Mouse (Mus musculus): Measurements from ENCODE around the gene Ninl.
"Not testable (repeated sequence)": the region's sequence is repeated elsewhere in the genome, so short reads cannot be mapped to it uniquely, and the experiment has no call there.

Gene Ninl

DNA sequence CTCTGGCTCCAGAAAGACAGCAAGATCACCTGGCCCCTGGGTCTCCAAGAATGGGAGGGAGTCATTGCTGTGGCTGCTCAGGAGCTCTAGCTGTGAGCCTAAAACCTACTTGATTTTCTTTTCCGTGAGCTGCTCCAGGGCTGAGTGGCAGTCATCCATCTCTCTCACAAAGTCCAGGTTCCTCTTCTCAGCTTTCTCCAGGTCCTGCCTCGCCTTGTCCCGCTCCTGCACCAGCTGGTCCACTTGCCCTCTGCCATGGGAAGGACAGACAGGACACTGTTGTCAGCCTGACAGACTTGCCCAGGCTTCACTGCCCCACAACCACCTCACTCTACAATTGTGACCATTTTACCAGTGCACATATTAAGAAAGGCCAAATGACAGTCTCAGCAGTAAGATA, 75.9 kb downstream of the Ninl start:
- in situ Hi-C loops (cut with MboI; ENCODE audit: unreplicated experiment in 2 of 2): no loop called here

DNA sequence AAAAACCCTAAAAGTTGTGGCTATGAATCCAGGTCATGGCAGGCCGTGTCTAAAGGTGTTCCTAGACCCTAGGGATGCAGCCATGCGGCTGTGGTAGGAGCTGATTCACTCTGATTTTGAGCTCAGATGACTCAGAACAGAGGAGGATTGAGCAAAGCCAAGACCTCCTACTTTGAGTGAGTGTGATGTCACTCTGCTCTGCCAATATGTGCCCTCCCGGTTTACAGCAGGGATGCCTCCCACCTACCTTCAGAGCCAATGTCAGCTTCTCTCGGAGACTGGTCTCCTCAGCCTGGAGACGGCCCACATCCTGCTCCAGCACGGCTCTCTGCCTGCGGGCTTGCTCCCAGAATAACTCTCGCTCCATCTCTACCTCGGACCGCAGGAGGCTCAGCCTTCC, 79.7 kb downstream of the Ninl start:
- in situ Hi-C loops (cut with MboI; ENCODE audit: unreplicated experiment in 2 of 2): no loop called here

DNA sequence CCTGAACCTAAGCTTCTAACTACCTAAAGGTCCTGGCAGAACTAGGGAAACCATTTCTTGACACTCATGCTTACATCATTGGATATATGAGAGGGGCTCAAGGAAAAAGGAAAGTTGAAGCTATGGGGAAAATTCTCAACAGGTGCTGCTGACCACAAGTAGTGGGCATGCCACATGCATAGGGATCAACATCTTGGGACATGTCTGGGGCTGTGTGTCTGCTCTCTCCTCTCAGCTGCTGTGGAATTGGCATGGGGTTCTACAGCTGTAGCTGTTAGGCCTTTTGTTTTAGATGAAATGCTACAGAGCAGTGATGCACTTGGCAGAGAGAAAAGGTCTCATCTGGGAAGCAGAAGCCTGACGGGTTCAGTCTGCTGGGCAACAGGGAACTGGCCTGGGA, 83.3 kb downstream of the Ninl start:
- in situ Hi-C loops (cut with MboI; ENCODE audit: unreplicated experiment in 2 of 2): no loop called here

DNA sequence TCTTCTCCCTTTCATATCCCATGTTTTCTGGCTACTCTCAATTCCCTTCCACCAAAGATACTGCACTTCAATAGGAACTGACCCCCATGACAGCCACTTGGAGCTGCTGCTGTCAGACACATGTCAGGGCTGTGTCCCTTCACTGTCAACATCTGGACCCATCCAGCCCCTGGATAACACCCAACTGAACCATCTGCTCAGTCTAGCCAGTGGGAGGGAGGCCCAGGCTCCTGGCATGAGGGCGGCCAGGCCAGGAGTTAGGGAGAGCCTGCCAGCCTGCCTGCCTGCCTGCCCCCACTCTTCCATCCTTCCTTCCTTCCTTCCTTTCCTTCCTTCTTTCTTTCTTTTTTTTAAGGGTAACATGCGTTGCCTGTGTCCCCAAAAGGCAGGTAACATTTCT, 88.0 kb downstream of the Ninl start:
- in situ Hi-C loops (cut with MboI; ENCODE audit: unreplicated experiment in 2 of 2): no loop called here

DNA sequence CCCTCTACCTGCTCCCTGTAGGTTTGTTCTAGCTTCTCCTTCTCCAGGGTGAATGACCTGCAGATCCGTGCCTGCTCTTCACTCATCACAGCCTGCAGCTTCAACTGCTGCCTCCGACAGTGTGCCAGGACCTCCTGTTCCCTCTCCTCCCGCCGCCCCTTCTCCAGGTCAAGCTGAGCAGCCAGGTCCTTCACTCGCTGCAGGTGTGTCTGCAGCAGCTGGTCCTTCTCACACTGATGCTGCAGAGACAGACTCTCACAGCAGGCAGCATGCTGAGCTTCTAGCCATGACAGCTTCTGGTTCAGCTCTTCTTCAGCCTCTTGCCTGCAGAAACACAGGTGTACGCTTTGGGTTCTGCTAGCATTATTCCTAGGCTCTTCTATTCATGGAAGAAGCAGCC, 89.1 kb downstream of the Ninl start:
- in situ Hi-C loops (cut with MboI; ENCODE audit: unreplicated experiment in 2 of 2): no loop called here

DNA sequence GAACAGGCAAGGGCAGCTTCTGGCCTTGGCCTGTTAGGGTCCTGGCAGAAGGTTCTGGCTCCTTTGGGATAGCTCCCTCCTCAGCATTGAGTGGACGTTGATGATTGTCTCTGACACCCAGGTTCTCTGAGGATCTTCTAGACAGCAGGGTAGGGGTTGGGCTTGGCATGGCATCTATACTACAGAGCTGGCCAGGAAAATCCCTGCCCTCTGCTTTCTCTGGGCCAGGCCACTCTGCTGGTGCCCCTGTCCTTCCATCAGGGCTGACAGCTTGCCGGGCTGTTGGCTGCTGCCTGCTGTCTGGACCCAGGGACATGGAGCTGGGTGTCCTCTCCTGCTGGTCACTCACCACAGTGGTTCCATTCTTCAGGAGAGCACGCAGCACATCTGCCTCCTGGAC, 89.5 kb downstream of the Ninl start:
- in situ Hi-C loops (cut with MboI; ENCODE audit: unreplicated experiment in 2 of 2): no loop called here

DNA sequence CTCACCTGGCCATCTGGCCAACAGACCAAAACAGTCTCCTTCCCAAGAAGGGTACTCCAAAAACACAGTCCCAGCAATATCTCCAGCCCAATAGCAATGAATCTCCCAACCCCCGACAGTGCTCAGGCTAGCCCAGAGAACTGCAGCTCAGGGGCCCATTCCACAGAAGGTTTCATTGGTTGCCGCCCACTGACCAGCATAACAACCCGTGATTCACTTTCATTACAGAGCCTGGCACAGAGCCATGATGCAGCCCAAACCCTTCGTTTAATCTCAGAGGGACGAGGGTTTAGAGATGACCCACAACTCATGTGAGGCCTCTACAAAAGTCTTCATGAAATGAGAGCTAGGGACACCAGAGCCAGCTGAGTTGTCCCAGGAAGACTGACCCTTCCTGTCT, 90.4 kb downstream of the Ninl start:
- in situ Hi-C loops (cut with MboI; ENCODE audit: unreplicated experiment in 2 of 2): no loop called here

DNA sequence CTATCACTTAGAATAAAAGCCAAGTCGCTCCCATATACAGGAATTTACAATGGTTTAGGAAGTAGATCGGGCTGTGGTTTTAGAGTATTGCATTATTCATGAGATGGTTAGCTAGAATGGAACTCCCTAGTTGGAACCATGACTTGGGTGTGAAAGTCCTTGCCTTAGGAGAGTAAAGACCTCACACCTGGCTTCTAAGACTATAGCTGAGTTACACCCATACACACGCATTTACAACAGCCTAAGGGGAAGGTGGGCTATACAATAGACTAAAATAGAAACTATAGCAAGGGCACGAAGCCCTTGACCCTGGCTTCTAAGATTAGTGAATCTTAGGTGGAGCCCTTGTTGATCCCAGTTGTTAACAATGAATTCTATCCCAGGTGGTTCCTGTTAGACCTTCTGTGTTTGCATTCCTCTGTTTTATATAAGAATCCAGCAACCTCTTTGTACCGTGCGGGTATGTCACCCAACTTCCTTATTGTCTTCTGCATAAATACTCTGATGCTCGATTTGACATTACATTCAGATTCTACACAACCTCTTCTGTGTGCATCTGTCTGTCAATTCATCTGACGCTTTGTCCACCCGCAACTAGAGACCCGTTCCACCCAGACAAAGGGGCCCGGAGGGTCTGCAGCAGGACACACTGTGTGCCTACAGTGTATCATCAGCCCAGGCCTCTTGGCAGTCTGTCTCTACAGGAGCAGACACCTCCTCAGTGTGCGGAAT, 91.1 kb downstream of the Ninl start:
- in situ Hi-C loops (cut with MboI; ENCODE audit: unreplicated experiment in 2 of 2): not testable (repeated sequence)

DNA sequence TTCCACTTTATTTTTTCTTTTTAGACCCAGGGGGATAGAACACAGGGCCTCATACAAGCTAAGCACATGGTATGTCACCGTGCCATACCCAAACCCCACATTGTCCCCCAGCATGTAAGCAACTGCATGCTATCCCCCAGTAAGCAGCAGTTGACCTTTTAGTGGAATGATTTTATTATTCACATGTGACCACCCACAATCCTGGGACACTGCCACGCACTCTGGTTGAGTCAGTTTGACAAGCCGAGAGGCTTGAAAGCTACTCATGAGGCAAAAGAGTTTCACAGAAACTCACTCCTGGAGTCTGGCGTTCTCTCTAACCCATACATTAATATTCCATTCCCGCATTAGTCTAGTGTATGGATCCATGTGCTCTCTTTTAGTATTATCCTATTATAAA, 91.8 kb downstream of the Ninl start:
- in situ Hi-C loops (cut with MboI; ENCODE audit: unreplicated experiment in 2 of 2): not testable (repeated sequence)

DNA sequence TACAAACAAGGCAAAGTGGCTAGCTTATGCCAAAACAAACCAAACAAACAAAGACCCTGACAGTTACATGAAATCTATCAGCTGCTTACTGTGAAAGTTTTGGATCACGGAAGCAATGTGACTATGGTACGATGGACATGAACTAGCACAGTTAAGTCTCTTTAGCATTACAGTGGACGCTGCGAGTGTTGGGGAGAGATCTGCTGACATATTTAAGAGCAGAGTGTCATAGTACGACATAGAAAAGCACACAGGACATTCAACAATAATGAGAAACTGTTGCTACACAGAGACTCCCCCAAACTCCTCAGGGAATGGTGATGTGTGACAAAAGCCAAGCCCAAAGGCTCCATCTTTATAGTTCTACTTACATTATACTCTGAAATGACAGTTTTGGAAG, 95.2 kb downstream of the Ninl start:
- in situ Hi-C loops (cut with MboI; ENCODE audit: unreplicated experiment in 2 of 2): no loop called here

DNA sequence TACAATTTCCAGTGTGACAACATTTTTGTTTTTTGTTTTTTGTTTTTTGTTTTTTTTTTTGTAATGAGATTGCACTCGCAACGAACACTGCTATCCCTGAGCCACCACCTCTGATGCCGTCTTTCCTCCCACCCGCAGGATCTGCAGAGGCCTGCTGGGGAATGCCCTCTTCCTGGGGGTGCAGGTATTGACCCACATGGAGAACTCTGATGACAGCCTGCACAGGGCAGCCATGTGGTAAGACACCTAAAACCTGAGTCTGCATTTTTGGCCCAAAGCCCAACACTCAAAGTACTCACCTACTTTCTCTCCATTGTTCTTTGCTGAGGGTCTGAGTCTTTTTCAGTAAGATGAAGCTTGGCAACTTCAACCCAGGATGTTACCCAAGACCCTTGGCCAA, 104.5 kb downstream of the Ninl start:
- in situ Hi-C loops (cut with MboI; ENCODE audit: unreplicated experiment in 2 of 2): no loop called here

DNA sequence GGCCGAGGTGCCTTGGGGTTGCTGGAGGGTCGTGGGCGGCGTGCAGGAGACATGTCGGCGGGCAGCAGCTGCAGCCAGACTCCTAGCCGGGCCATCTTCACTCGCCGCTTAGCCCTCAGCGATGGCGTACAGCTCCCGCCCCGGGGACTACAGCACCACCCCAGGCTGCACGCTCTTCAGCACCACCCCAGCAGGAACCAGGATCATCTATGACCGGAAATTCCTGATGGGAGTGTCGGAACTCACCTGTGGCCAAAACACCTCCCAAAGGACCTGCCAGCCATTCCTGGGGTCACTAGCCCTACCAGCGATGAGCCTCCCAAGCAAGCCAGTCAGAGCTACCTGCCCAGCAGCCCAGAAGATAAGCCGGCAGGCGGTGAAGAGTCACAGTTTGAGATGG, 105.7 kb downstream of the Ninl start:
- in situ Hi-C loops (cut with MboI; ENCODE audit: unreplicated experiment in 2 of 2): no loop called here

DNA sequence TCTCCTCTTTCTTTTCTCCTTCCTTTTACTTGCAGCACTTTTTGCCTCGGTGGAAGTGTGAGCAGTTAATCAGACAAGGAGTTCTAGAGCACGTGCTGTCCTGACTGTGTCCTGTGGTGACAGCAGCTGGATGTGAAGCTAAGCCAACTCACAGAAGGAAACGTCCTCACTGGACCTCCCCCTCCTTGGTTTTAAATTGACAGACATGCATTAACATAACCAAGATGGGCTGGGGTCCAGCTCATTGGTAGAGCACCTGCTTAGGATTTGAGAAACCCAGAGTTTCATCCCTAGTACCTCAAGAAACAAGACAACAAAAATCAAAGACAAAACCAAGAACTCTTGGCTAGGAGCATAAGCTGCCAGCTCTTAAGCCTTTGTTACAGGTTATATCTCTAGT, 108.4 kb downstream of the Ninl start:
- in situ Hi-C loops (cut with MboI; ENCODE audit: unreplicated experiment in 2 of 2): no loop called here

DNA sequence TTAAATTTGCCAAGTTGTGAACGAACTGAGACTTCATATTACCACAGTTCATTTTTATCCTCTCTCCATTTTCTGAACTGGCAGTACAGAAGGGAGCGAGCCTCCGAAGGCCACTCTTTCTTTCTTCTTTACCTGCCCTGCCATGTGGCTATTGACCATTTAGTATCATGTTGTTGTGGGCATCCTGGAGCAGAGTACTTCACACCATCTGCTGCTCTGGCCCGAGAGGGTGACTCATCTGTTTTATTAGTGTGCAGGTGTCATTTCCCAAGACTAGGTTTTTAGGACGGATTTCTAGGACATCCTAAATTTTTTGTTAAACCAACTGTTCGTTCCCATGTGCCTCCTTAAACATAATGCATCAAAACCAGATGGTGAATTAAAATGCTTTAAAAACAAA, 110.0 kb downstream of the Ninl start:
- in situ Hi-C loops (cut with MboI; ENCODE audit: unreplicated experiment in 2 of 2): no loop called here

DNA sequence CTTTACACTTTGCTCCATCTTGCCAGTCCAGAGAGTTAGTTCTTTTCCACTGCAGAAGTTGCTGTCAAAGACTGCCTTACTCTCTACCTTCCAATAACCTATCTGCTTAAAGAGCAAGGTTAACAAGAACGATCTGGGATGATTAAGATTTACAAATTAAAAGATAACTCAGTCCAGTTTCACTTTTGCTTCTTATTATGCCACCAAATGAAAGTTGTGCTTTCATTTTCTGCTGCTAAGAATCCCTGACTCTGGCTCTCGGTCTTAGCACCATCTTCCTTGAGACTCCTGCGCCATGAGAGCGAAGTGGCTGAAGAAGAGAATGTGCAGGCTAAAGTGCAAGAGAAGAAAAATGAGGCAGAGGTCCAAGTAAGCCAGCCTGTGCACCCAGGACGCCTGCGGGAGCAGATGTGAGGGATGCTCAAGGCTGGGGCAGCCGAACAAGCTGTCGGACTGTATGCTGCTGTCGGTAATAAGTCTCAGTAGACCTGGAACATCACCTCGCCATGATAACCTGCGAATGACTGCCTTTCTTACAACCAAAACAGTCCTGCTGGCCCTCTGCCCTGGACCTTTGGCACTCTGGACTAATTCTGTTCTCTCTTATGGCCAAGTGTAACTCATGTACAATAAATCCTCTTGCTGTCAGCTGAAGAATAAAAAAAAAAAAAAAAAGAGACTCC, 112.0 kb downstream of the Ninl start:
- in situ Hi-C loops (cut with MboI; ENCODE audit: unreplicated experiment in 2 of 2): no loop called here

DNA sequence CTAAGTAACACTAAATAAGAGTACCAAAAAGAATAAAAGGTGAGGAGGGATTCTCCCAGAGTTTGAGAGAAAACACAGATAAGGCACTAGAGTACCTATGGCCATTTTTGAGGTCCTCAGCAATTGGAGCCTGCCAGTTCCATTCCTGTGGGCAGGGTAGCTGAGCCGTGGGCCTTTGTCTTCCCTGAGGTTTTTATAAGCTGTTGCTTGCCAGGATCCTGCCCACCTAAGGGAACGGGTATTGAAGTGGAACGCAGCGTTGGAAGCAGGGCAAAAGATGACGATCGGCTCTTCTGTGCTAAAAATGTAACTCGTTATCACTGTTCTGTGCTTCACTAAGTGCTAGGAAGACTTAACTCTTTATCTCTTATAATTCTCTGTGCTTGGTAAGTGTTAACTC, 115.7 kb downstream of the Ninl start:
- in situ Hi-C loops (cut with MboI; ENCODE audit: unreplicated experiment in 2 of 2): loop anchor here in 1 of 2 experiments (25.0 kb wide), 1 partner anchor 1064 kb away; the partner anchor contains the start of genes Fam110a and Slc52a3

DNA sequence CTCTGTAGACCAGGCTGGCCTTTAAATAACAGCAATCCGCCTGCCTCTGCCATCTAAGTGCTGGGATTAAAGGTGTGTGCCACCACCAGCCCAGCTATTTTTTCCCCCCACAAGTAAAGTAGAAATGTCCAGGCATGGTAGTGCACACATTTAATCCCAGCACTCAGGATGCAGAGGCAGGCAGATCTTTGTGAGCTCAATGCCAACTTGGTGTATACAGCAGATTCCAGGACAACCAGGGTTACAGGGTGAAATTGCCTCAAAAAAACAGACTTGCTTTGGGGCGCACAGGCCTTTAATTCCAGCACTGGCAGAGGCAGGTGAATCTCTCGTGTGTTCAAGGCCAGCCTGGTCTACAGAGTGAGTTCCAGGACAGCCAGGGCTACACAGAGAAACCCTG, 116.2 kb downstream of the Ninl start:
- in situ Hi-C loops (cut with MboI; ENCODE audit: unreplicated experiment in 2 of 2): loop anchor here in 1 of 2 experiments (25.0 kb wide), 1 partner anchor 1064 kb away; the partner anchor contains the start of genes Fam110a and Slc52a3

DNA sequence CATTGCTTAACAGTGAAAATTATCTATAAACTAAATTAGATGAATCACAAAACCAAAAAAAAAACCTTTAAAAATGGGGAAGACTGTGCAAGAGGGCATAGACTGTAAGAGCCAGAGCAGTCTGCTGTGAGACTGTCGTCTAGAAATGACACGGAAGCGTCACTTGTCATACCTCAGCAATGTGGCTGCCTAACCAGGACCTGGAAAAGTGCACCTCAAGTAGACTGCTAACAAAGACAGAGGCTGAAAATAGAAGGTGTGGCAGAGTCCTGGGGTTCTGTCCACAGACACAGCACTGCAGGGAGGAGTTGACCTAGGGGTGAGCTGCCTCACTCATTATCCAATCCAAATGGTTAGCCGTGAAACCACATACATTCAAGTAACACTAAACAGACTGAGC, 117.0 kb downstream of the Ninl start:
- in situ Hi-C loops (cut with MboI; ENCODE audit: unreplicated experiment in 2 of 2): loop anchor here in 1 of 2 experiments (25.0 kb wide), 1 partner anchor 1065 kb away; the partner anchor contains the start of genes Fam110a and Slc52a3

DNA sequence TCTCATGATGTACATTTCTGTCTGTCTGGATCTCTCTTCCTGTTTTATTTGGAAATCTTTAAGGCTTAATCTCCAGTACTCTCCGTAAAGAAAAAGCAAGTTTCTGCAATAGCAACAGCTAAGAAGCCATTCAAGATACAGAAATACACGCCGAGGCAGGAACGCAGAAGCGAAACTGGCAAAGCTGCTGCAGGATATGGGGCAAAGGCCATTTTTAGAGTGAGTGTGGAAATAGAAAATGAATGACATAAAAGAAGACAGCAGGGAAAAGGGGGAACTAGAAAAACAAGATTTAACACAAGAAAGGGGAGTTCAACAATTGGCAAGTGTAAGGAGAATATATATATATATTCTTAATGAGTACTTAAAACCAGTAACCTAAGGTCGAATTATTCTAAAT, 117.5 kb downstream of the Ninl start:
- in situ Hi-C loops (cut with MboI; ENCODE audit: unreplicated experiment in 2 of 2): loop anchor here in 1 of 2 experiments (25.0 kb wide), 1 partner anchor 1066 kb away; the partner anchor contains the start of genes Fam110a and Slc52a3

DNA sequence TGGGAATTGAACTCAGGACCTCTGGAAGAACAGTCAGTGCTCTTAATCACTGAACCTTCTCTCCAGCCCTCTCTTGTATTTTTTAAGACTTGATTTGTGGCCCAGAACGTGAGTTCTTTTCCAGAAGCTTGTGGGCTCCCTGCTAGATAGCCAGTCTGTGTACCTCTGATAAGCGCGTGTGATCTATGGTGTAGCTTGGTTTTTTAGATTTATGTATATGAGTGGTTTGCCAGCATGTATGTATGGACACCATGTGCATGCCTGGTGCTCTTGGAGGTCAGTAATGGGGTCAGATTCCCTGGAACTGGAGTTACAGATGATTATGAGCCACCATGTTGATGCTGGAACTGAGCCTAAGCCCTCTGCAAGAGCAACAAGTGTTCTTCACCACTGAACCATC, 118.6 kb downstream of the Ninl start:
- in situ Hi-C loops (cut with MboI; ENCODE audit: unreplicated experiment in 2 of 2): loop anchor here in 1 of 2 experiments (25.0 kb wide), 1 partner anchor 1067 kb away; the partner anchor contains the start of genes Fam110a and Slc52a3

DNA sequence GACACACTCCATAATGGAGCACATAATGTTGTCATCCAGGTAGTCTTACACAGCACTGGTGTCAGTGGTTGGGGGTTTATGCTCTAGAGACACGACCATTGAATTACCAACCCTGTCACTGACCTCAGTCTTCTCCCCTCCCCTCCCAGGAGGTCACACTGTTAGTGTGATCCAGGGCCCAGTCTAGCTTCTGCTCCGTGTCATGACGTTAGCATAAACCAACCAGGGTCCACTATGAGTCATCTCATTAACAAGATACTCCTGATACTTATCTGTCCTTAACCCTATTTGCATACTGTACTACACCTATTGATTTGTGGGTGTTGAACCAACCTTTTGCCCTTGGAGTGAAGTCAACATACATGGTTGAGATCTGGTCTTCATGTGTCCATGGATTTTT, 120.5 kb downstream of the Ninl start:
- in situ Hi-C loops (cut with MboI; ENCODE audit: unreplicated experiment in 2 of 2): loop anchor here (10.0 to 25.0 kb wide), 3 partner anchors 344 to 1069 kb away; partner anchors contain the start of genes Cst7 (in 1 of the 2), Fam110a (in 1 of the 2) and Slc52a3 (in 1 of the 2)

DNA sequence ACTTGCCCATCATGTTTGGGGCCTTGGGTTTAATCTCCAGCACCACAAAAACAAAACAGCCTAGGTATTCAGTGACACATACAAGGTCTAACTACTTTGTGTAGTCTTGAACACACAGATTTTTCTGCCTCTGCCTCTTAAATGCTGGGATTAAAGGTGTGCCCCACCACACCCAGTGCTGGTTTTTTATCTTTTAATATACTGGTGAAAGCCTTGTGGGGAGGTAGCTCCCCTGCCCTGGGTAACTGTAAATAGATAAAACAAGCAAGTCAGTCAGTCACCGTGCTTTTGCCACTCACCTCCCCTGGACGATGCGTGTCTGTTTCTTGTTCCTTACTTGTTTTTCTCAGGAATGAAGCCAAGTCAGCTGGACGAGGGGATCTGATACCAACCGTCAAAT, 123.4 kb downstream of the Ninl start:
- in situ Hi-C loops (cut with MboI; ENCODE audit: unreplicated experiment in 2 of 2): loop anchor here (10.0 to 25.0 kb wide), 3 partner anchors 341 to 1072 kb away; partner anchors contain the start of genes Cst7 (in 1 of the 2), Fam110a (in 1 of the 2) and Slc52a3 (in 1 of the 2)

Data from v-Abl transformed pro-B cells (cell line).